Mouse (Mus musculus): ENCODE measurements around the gene Gm11146. TPM values are rescaled to one million over a fixed set of nuclear protein-coding genes. Genes with fewer than 3 reads are reported as not detected.

The Gm11146 gene
- total and polyA plus RNA-seq, 2 experiments from 2014 or later: not detected

DNA sequence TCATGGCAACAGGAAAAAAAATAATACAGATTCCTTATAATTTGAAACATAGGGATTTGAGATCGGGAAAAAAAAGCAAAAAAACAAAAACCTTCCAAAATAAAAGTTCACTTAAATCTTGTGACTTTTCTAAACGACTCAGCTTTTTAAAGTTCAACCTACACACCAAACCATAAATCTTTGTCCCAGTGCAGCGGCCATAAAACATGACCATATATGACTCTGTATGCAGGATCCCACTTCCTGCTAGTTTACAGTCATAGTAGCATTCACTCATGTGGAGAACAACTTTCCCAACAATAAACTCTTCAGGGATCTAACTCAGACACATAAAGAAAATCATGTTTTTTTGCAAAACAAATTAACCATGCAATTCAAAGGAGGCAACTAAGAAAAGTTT, 39.0 kb downstream of the Gm11146 start:
- 87% methylated on average over 3 of the region's 3 CpGs for WGBS
- Histone ChIP-seq H3K4me1 (ENCODE audit: control insufficient read depth, insufficient read depth) (0 out of 2 replicates have a peak, but pooled peaks cover 3% of the 10 kb centered on the region), H3K9ac (replicated peaks; ENCODE audit: low read depth, low read length) (no peak overlapping the region), H3K27ac (ENCODE audit: low read depth) (no peak overlapping the region), H3K4me2 (ENCODE audit: low read depth, low read length) (no peak overlapping the region), H3K36me3 (replicated peaks; ENCODE audit: control insufficient read depth, insufficient read depth, low read length) (no peaks in the 10 kb centered on the region), H3K27me3 (ENCODE audit: control insufficient read depth, insufficient read depth, low read length) (no peaks in the 10 kb centered on the region), H3K9me3 (replicated peaks; ENCODE audit: control insufficient read depth, low read length) (no peaks in the 10 kb centered on the region), H3K4me3 (ENCODE audit: low read depth, low read length) (no peak overlapping the region)
- ATAC-seq (ENCODE audit: insufficient read depth, low read depth): no peak
- no peak for TF ChIP-seq CTCF (IDR thresholded peaks at IDR 0.05; ENCODE audit: low read depth)
- TF ChIP-seq EP300 (IDR thresholded peaks at IDR 0.05; ENCODE audit: low read depth): no peak
- DNase-seq (ENCODE audit: low spot score): no peak

GRCm38 (mm10) chr16:77556446-77557105, 45.3 kb downstream of the Gm11146 start:
- Histone ChIP-seq H3K4me1 (ENCODE audit: control insufficient read depth, insufficient read depth) (no peaks in the 10 kb centered on the region), H3K9ac (replicated peaks; ENCODE audit: low read depth, low read length) (no peak overlapping the region), H3K4me2 (ENCODE audit: low read depth, low read length) (no peak overlapping the region), H3K9me3 (replicated peaks; ENCODE audit: control insufficient read depth, low read length) (no peaks in the 10 kb centered on the region), H3K27me3 (ENCODE audit: control insufficient read depth, insufficient read depth, low read length) (no peaks in the 10 kb centered on the region), H3K4me3 (ENCODE audit: low read depth, low read length) (no peak overlapping the region), H3K27ac (ENCODE audit: low read depth) (no peak overlapping the region), H3K36me3 (replicated peaks; ENCODE audit: control insufficient read depth, insufficient read depth, low read length) (no peaks in the 10 kb centered on the region)
- no peak for TF ChIP-seq CTCF (IDR thresholded peaks at IDR 0.05; ENCODE audit: low read depth)
- TF ChIP-seq EP300 (IDR thresholded peaks at IDR 0.05; ENCODE audit: low read depth): no peak
- 92% methylated on average over 10 of the region's 10 CpGs for WGBS
- DNase-seq (ENCODE audit: low spot score) (no peak), ATAC-seq (ENCODE audit: insufficient read depth, low read depth) (no peak)

DNA sequence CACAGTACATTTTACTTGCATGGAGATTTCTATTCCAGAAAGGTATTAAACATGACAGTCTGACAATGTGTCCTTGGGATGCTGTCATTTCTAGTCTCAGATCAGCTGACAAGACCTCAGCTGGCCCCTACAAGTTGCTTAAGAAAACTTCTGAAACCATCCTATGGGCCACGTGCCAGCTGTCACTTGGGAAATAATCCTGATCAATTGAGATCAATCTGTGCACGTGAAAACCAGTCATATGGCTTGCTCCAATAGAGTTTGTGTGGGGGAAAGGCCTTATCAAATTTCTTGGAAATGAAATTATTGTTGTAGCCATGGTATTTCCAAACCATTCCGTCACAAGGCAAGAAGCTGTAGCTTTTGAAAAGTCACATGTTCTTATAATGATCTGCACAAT, 50.8 kb downstream of the Gm11146 start:
- no peak for TF ChIP-seq EP300 (IDR thresholded peaks at IDR 0.05; ENCODE audit: low read depth)
- TF ChIP-seq CTCF (IDR thresholded peaks at IDR 0.05; ENCODE audit: low read depth): no peak
- H3K27me3 ChIP-seq (ENCODE audit: control insufficient read depth, insufficient read depth, low read length): no peaks in the 10 kb centered on the region
- H3K4me3 ChIP-seq (ENCODE audit: low read depth, low read length): no peak overlapping the region
- H3K27ac ChIP-seq (ENCODE audit: low read depth): no peak overlapping the region
- DNase-seq (ENCODE audit: low spot score) (no peak), ATAC-seq (ENCODE audit: insufficient read depth, low read depth) (no peak)
- 0 out of 2 replicates have a peak, but pooled peaks cover 3% of the 10 kb centered on the region for H3K36me3 ChIP-seq (replicated peaks; ENCODE audit: control insufficient read depth, insufficient read depth, low read length)
- H3K4me1 ChIP-seq (ENCODE audit: control insufficient read depth, insufficient read depth): no peaks in the 10 kb centered on the region
- no peak overlapping the region for H3K4me2 ChIP-seq (ENCODE audit: low read depth, low read length)
- H3K9me3 ChIP-seq (replicated peaks; ENCODE audit: control insufficient read depth, low read length): no peaks in the 10 kb centered on the region
- WGBS: 81% methylated on average over 3 of the region's 3 CpGs
- H3K9ac ChIP-seq (replicated peaks; ENCODE audit: low read depth, low read length): no peak overlapping the region

MicroRNAs encoded within 50 kb of the gene (microRNA counts, 519-probe panel; counts per million panel counts)
- 9,809 counts per million, percentile 99 among the panel's probes with 10 or more counts for microRNA mmu-miR-125b-5p
- microRNA mmu-miR-99a: 7,804 counts per million, percentile 88 among the panel's probes with 10 or more counts

Small RNA genes lying within 50 kb of the gene (microRNA-seq; reads per million reads assigned to microRNA genes)
- gene Mir125b-2 (799 reads per million, percentile 78 among the genes with 10 or more reads in this experiment), gene Mir99a (51,670 reads per million, percentile 99 among the genes with 10 or more reads in this experiment), gene Mirlet7c-1 (201 reads per million, percentile 65 among the genes with 10 or more reads in this experiment)

All from heart, postnatal 0 days (tissue).